Mouse (Mus musculus) embryonic fibroblast, embryonic 13.5 days (primary cell): ENCODE measurements around the gene Hps6.

Experiments
- CTCF ChIP-seq: IDR thresholded peaks from 2 replicates; pipeline ENCODE4 v1.5.1; 2011; ENCODE audit warnings: mild to moderate bottlenecking, control low read depth, low read length, moderate library complexity, borderline replicate concordance; ENCODE audit not compliant: insufficient read depth
- POLR2A ChIP-seq: IDR thresholded peaks from 2 replicates; pipeline ENCODE4 v1.6.1; 2011; ENCODE audit warnings: low read depth, mild to moderate bottlenecking, control low read depth, low read length, moderate library complexity

- TF ChIP-seq CTCF, result no peak
- TF ChIP-seq POLR2A, result no peak
Measured at GRCm38 (mm10) chr19:46040149-46040902, 37.0 kb downstream of the Hps6 start.
